Mouse (Mus musculus): ENCODE data around the gene Sectm1b. TPM values are rescaled to one million over a fixed set of nuclear protein-coding genes. Genes with fewer than 3 reads are reported as not detected.

Gene Sectm1b
- polyA plus RNA-seq, 1 experiment from 2014 or later, result not detected

- H3K9me3 ChIP-seq (ENCODE audit: control insufficient read depth, low read length), result no peaks in the 10 kb centered on the region
- H3K4me1 ChIP-seq (ENCODE audit: control insufficient read depth in 2 of 2, insufficient read depth in 2 of 2, low read length in 2 of 2), result peaks cover 5 to 7% of the 10 kb centered on the region in 2 experiments; a peak in 2 of 4 replicates
- no peaks in the 10 kb centered on the region for H3K36me3 ChIP-seq (ENCODE audit: control insufficient read depth, insufficient read depth, low read length)
- no peaks in the 10 kb centered on the region for H3K27me3 ChIP-seq (ENCODE audit: control insufficient read depth, insufficient read depth, low read length)
- no peak overlapping the region for H3K4me3 ChIP-seq (ENCODE audit: control insufficient read depth in 1 of 2, insufficient read depth in 1 of 2, low read depth in 1 of 2, low read length in 2 of 2)
- 90% methylated on average over 3 of the region's 3 CpGs for WGBS
- no peak overlapping the region for H3K27ac ChIP-seq (replicated peaks in 1 of 2; ENCODE audit: control insufficient read depth in 1 of 2, insufficient read depth in 1 of 2, low read depth in 2 of 2, low read length in 2 of 2)
- no peak for ATAC-seq (ENCODE audit: insufficient number of reproducible peaks, insufficient read depth, low FRiP score, low read depth)
- H3K4me2 ChIP-seq (ENCODE audit: low read length), result no peak overlapping the region
- H3K9ac ChIP-seq (ENCODE audit: low read length), result no peak overlapping the region
Measured at GRCm38 (mm10) chr11:121010044-121010755, 53.2 kb downstream of the Sectm1b start.

- WGBS, result 56% methylated on average over 6 of the region's 6 CpGs
- Histone ChIP-seq H3K4me3 (ENCODE audit: control insufficient read depth in 1 of 2, insufficient read depth in 1 of 2, low read depth in 1 of 2, low read length in 2 of 2) (no peak overlapping the region), H3K4me1 (ENCODE audit: control insufficient read depth in 2 of 2, insufficient read depth in 2 of 2, low read length in 2 of 2) (peaks cover 2 to 4% of the 10 kb centered on the region in 2 experiments; a peak in 1 of 4 replicates), H3K36me3 (ENCODE audit: control insufficient read depth, insufficient read depth, low read length) (no peaks in the 10 kb centered on the region), H3K27ac (replicated peaks in 1 of 2; ENCODE audit: control insufficient read depth in 1 of 2, insufficient read depth in 1 of 2, low read depth in 2 of 2, low read length in 2 of 2) (no peak overlapping the region), H3K4me2 (ENCODE audit: low read length) (no peak overlapping the region), H3K27me3 (ENCODE audit: control insufficient read depth, insufficient read depth, low read length) (no peaks in the 10 kb centered on the region), H3K9me3 (ENCODE audit: control insufficient read depth, low read length) (no peaks in the 10 kb centered on the region), H3K9ac (ENCODE audit: low read length) (no peak overlapping the region)
- no peak for ATAC-seq (ENCODE audit: insufficient number of reproducible peaks, insufficient read depth, low FRiP score, low read depth)
Measured at GRCm38 (mm10) chr11:121006184-121006583, 57.2 kb downstream of the Sectm1b start.

- Histone ChIP-seq H3K4me3 (ENCODE audit: control insufficient read depth in 1 of 2, insufficient read depth in 1 of 2, low read depth in 1 of 2, low read length in 2 of 2) (no peak overlapping the region), H3K4me1 (ENCODE audit: control insufficient read depth in 2 of 2, insufficient read depth in 2 of 2, low read length in 2 of 2) (peaks cover 2 to 4% of the 10 kb centered on the region in 2 experiments; a peak in 1 of 4 replicates), H3K36me3 (ENCODE audit: control insufficient read depth, insufficient read depth, low read length) (no peaks in the 10 kb centered on the region), H3K9ac (ENCODE audit: low read length) (no peak overlapping the region), H3K9me3 (ENCODE audit: control insufficient read depth, low read length) (no peaks in the 10 kb centered on the region), H3K27ac (replicated peaks in 1 of 2; ENCODE audit: control insufficient read depth in 1 of 2, insufficient read depth in 1 of 2, low read depth in 2 of 2, low read length in 2 of 2) (no peak overlapping the region), H3K27me3 (ENCODE audit: control insufficient read depth, insufficient read depth, low read length) (no peaks in the 10 kb centered on the region), H3K4me2 (ENCODE audit: low read length) (no peak overlapping the region)
- WGBS, result 66% methylated on average over 5 of the region's 5 CpGs
- no peak for ATAC-seq (ENCODE audit: insufficient number of reproducible peaks, insufficient read depth, low FRiP score, low read depth)
Measured at GRCm38 (mm10) chr11:121004281-121004680, 59.1 kb downstream of the Sectm1b start.

Other genes with a start within 250 kb of the Sectm1b start
- 29.6 and 32.0 TPM in 2 replicates for gene Fasn, start 239.0 kb downstream of the Sectm1b start, polyA plus RNA-seq (2014; fragmentation: Nextera tagmentation; extraction: Ambion mirVana)
- gene Ccdc57, start 130.7 kb downstream of the Sectm1b start, polyA plus RNA-seq (2014; fragmentation: Nextera tagmentation; extraction: Ambion mirVana), result 4.2 and 4.8 TPM in 2 replicates
- gene Slc16a3, start 115.1 kb downstream of the Sectm1b start, polyA plus RNA-seq (2014; fragmentation: Nextera tagmentation; extraction: Ambion mirVana), result 82.5 and 111 TPM in 2 replicates
- gene Csnk1d, start 72.2 kb downstream of the Sectm1b start, polyA plus RNA-seq (2014; fragmentation: Nextera tagmentation; extraction: Ambion mirVana), result 45.1 and 45.6 TPM in 2 replicates
- not detected in 2 replicates for gene Cd7, start 24.2 kb downstream of the Sectm1b start, polyA plus RNA-seq (2014; fragmentation: Nextera tagmentation; extraction: Ambion mirVana)
- gene Sectm1a, start 17.7 kb upstream of the Sectm1b start, polyA plus RNA-seq (2014; fragmentation: Nextera tagmentation; extraction: Ambion mirVana), result not detected in 2 replicates
- gene Tex19.2, start 55.1 kb upstream of the Sectm1b start, polyA plus RNA-seq (2014; fragmentation: Nextera tagmentation; extraction: Ambion mirVana), result not detected in 2 replicates
- gene Tex19.1, start 82.6 kb upstream of the Sectm1b start, polyA plus RNA-seq (2014; fragmentation: Nextera tagmentation; extraction: Ambion mirVana), result not detected in 2 replicates
- gene Uts2r, start 96.7 kb upstream of the Sectm1b start, polyA plus RNA-seq (2014; fragmentation: Nextera tagmentation; extraction: Ambion mirVana), result 0.15 TPM in 1 of 2 replicates, not detected in the other
- 6.7 and 8.8 TPM in 2 replicates for gene Hexdc, start 140.9 kb upstream of the Sectm1b start, polyA plus RNA-seq (2014; fragmentation: Nextera tagmentation; extraction: Ambion mirVana)
- 33.3 and 34.1 TPM in 2 replicates for gene Ogfod3, start 141.1 kb upstream of the Sectm1b start, polyA plus RNA-seq (2014; fragmentation: Nextera tagmentation; extraction: Ambion mirVana)
- gene Cybc1, start 165.8 kb upstream of the Sectm1b start, polyA plus RNA-seq (2014; fragmentation: Nextera tagmentation; extraction: Ambion mirVana), result 22.7 and 23.1 TPM in 2 replicates
- gene Narf, start 173.7 kb upstream of the Sectm1b start, polyA plus RNA-seq (2014; fragmentation: Nextera tagmentation; extraction: Ambion mirVana), result 57.8 and 58.0 TPM in 2 replicates
- 9.2 TPM in 2 replicates for gene Foxk2, start 196.4 kb upstream of the Sectm1b start, polyA plus RNA-seq (2014; fragmentation: Nextera tagmentation; extraction: Ambion mirVana)